Mouse (Mus musculus) cerebellum, postnatal 36 days (tissue): ENCODE measurements around the gene Ran.

Experiments used
- DNase-seq, 2 experiments: peaks; one replicate each; pipeline ENCODE4 v3.0.0; 2021 to 2022; ENCODE audit warnings: mixed read lengths in 2 of 2

Gene Ran

GRCm38 (mm10) chr5:129015540-129015939 is 4.3 kb upstream of the Ran start:
- DNase-seq = no peak

- no peak for DNase-seq
These were observed 3.5 kb upstream of the Ran start for GRCm38 (mm10) chr5:129016370-129016769.

DNA sequence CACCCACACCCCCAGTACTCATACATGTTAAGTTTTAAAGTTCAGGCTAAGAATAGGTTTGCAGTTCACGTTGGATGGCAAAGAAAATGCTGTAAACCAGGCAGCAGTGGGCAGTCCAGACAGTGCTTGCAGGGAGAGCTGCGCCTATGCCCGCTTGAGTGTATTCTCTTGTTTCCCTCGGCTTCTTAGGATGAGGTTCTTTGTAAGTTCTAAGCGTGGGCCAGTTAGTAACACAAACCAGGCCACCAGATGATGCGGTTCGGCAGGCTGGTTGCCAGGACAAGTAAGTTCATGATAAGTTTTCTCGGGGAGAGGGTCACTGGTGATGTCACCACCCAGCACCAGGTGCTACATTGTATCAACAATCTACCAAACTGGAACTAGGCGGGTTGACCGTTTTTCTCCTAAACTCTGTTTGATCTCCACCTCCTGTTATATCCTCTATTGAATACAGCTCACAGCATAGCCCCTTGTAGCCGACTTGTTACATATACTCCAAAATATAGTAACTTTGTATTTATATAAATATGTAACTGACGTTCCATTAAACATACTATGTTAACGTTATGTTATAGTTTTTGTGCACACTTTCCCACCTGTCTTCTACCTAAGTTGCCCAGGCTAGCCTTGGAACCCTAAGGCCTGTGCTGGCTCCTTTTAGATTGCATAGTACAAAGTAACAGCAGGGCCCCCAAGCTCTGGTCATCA is 933 bp upstream of the Ran start:
- no peak for DNase-seq

- no peak for DNase-seq
These were observed 415 bp downstream of the Ran start for GRCm38 (mm10) chr5:129020300-129020668.

- peak in 1 of 2 experiments; percentile 19 for DNase-seq
These were observed 862 bp downstream of the Ran start for GRCm38 (mm10) chr5:129020731-129021130.

DNA sequence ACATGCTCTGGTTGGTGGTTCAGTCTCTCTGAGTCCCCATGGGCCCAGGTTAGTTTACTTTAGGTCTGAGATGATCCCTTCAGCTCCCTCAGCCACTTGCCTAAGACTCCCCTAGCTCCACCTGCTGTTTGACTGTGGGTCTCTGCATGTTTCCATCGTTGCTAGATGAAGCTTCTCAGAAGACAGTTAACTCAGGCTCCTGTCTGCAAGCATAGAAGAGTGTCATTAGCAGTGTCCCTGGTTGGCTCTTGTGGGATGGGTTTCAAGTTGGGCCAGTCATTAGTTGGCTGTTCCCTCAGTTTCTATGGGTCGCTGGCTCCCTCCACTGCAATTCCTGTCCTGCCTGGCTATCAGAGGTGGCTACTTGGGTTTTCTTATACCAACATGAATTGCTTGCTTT is 5.2 kb downstream of the Ran start:
- no peak for DNase-seq

GRCm38 (mm10) chr5:129025725-129026124 is 5.9 kb downstream of the Ran start:
- DNase-seq = no peak

DNA sequence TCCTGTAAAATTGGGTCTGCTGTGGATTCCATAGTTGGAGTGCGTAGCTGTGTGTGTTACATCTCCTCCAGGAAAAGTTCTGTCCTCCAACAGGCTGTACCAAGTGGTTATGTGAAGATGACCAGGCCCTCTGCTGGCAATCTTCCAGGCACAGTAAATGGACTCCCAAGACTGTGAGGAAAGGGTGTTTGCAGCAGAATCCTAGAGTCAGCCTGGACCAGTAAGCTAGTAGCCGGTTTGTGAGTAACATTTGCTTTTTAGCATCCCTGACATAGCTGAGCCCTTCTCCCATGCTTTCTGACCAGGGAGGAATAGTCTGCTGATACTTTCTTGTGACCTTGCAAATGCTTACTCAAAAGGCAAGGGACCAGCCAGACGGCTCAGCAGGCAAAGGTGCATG is 6.3 kb downstream of the Ran start:
- no peak for DNase-seq

DNA sequence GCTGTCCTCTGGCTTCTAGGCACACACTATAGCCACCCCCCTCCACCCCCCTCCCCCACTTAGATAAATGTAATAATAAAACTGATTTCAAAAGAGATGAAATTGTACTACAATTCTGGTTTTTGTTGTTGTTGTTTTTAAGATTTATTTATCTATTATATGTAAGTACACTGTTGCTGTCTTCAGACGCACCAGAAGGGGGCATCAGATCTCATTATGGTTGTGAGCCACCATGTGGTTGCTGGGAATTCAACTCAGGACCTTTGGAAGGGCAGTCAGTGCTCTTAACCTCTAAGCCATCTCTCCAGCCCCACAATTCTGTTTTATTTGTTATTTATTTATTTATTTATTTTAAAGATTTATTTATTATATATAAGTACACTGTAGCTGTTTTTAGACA is 6.8 kb downstream of the Ran start:
- DNase-seq = no peak

GRCm38 (mm10) chr5:129029131-129029723 is 9.4 kb downstream of the Ran start:
- DNase-seq = no peak

GRCm38 (mm10) chr5:129036678-129037077 is 16.8 kb downstream of the Ran start:
- DNase-seq = no peak

GRCm38 (mm10) chr5:129037739-129038138 is 17.9 kb downstream of the Ran start:
- no peak for DNase-seq

GRCm38 (mm10) chr5:129045641-129046580 is 26.0 kb downstream of the Ran start:
- DNase-seq = no peak

GRCm38 (mm10) chr5:129049372-129049771 is 29.5 kb downstream of the Ran start:
- no peak for DNase-seq

DNA sequence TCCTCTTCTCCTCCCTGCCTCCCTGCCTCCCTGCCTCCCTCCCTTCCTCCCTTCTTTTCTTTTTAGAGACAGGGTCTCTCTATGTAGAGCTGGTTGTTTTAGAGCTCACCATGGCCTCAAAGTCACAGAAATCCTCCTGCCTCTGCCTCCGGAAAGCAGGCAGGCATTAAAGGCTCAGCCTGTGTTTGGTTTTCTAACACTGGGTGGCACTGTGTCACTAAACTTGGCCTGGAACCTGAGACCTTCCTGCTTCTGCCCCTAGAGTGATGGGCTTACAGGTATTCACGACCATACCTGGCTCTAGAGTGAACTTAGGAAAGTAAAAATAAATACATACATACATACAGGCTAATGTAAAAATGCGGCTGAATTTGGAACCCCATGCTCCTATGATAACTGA is 32.0 kb downstream of the Ran start:
- DNase-seq = no peak

DNA sequence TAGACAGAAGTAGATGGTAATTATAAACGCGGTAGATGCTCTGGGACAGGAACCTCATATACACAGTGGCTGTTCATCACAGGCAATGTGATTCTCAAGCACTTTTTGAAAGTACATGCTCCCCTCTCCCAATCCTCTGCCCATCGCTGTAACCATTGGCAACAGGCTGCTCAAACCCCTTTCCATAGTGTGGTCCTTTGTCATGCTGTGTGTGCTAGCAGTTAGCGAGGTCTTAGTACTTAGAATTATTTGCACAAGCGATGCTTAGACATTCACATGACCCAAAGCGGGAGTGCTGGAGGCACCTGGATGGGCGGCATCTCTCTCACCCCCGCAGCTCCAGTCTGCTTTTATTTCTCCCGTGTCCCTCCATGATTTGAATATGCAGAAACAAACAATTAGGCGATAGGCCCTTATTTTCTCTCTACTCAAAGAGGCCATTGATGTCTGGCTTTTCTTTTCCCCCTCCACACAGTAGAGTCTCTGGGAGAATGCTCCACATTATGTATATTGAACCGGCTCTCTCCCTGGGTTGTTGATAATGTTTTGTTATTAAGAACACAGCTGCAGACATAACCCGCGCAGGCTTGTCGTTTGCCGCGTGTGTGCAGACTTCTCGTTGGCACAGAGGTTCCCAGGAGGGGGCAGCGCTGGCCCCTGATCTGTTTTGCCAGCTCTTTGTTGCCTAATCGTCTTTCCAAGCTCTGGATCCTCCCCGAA is 32.9 kb downstream of the Ran start:
- DNase-seq = no peak

GRCm38 (mm10) chr5:129054675-129055284 is 34.9 kb downstream of the Ran start:
- DNase-seq = no peak

DNA sequence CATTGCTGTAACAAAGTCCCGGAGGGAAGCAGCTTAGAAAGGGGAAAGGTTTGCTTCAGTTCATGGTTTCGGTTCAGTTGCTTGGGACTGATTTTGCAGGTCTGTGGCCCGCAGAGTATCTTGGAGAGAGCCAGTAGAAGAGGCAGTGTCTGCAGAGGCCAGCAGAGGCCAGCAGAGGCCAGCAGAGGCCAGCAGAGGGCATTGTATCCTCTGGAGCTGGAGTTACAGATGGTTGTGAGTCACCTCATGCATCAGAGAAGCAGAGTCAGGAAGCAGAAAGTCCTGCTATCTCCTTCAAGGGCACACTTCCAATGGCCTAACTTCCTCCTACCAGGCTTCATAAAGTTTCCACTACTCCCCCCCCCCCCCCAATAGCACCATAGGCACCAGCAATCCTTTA is 39.2 kb downstream of the Ran start:
- no peak for DNase-seq

DNA sequence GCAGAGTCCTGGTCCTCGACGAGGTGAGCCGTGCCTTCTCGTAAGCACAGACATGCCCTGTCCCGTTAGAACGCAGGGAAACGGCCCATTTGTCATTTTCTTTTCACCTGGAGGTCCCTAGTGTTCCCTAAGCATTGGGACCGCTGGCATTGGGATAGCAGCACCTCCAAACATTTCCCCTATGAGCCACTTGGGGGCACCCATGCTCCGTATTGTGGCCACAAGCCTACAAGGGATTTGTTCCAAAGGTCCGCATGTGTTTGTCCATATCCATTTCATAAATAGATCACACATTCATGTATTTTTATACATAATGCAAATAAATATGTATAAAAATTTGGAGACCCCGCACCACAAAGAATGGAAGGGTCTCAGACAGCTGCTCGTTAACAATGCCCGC is 41.7 kb downstream of the Ran start:
- peak; percentile 71 for DNase-seq

- peak; percentile 77 to 78 for DNase-seq
These were observed 43.3 kb downstream of the Ran start for GRCm38 (mm10) chr5:129063037-129063791.

GRCm38 (mm10) chr5:129063792-129064087 is 43.9 kb downstream of the Ran start:
- DNase-seq = no peak

DNA sequence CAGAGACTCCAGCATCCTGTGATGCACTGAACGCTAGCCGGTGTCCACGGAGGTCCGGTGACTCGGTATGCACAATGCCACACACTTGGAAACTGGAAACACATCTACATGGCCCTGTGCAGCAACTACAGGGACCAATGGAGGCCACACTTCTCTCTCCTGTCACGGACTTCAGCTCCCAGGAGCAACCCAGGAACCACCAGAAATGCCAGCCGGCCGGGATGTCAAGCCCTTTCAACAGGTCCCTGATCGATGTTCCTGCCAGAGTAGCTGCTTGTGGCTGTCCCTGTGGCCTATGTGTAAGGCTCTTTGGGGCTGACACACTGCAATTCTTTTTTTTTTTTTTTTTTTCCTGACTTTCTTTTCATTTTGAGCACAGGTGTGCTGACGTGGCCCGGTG is 44.3 kb downstream of the Ran start:
- no peak for DNase-seq
